Mouse (Mus musculus): ENCODE data around the gene Dab2ip. TPM values are rescaled to one million over a fixed set of nuclear protein-coding genes. Genes with fewer than 3 reads are reported as not detected.

Gene Dab2ip
- total and polyA plus RNA-seq, 2 experiments: 4.1 to 8.4 TPM

DNA sequence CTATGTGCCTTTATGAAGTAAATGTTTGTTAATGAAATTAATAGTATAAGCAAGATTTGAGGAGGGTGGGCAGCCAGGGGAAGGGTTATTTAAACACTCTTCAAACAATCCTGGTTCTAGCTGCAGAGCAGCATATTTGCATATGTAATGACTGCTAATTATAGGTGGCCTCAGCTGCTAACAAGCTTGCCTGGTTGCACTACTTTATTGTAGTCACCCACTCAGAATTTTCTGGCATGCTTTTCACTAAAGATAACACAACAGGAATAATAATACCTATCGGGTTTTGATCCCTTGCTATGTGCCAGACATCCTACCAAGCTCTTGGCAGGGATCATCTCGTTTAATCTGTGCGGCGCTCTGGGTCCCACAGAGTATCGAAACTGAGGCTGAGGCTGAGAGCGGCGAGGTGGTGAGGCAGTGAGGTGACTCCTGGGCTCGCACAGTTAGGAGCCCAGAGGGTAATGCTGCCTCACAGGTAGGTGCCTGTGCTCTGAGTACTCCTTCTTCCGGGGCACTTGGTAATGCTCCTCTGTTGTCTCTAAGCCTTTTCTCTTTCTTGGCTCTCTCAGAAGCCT, 126.8 kb downstream of the Dab2ip start:
- Histone ChIP-seq H3K4me1 (ENCODE audit: control insufficient read depth, insufficient read depth, low read length) (peaks cover 21% of the 10 kb centered on the region), H3K27me3 (ENCODE audit: control insufficient read depth, insufficient read depth, low read length) (no peaks in the 10 kb centered on the region), H3K4me3 (ENCODE audit: insufficient read depth, low read depth, low read length) (no peak overlapping the region), H3K36me3 (ENCODE audit: control insufficient read depth, insufficient read depth, low read length) (no peaks in the 10 kb centered on the region), H3K9ac (ENCODE audit: low read depth, low read length) (no peak overlapping the region), H3K79me2 (ENCODE audit: control insufficient read depth, insufficient read depth, low read length) (no peaks in the 10 kb centered on the region), H3K27ac (replicated peaks; ENCODE audit: insufficient read depth, low read depth, low read length) (no peak overlapping the region)
- 84% methylated on average over 9 of the region's 9 CpGs for WGBS
- no peak for DNase-seq (ENCODE audit: extremely low read depth, low read depth, low spot score)
- no peak for TF ChIP-seq CTCF (IDR thresholded peaks at IDR 0.05; ENCODE audit: low read depth, low read length)
- TF ChIP-seq POLR2A (IDR thresholded peaks at IDR 0.05; ENCODE audit: extremely low read depth, insufficient read depth, low read length): no peak

DNA sequence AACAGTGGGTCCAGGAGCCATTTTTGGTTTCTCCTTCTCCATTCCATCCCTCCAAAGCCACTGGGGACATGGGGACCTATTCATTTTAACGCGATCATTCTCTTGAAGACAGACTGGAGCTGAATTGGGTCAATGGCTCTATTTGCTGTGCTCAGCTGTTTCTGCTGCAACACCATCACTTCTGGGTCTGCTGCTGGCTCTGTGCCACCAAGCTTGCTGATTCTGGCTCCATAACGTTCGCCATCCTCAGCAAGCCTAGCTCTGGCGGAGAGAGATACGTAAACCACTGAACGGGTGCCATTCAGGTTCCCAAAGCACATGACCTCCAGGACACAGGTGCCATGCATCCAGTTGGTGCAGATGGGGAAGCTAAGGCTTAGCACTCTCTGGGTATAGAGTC, 128.0 kb downstream of the Dab2ip start:
- TF ChIP-seq POLR2A (IDR thresholded peaks at IDR 0.05; ENCODE audit: extremely low read depth, insufficient read depth, low read length): no peak
- no peak for TF ChIP-seq CTCF (IDR thresholded peaks at IDR 0.05; ENCODE audit: low read depth, low read length)
- DNase-seq (ENCODE audit: extremely low read depth, low read depth, low spot score): no peak
- Histone ChIP-seq H3K9ac (ENCODE audit: low read depth, low read length) (no peak overlapping the region), H3K27me3 (ENCODE audit: control insufficient read depth, insufficient read depth, low read length) (no peaks in the 10 kb centered on the region), H3K79me2 (ENCODE audit: control insufficient read depth, insufficient read depth, low read length) (no peaks in the 10 kb centered on the region), H3K4me1 (ENCODE audit: control insufficient read depth, insufficient read depth, low read length) (peaks cover 10% of the 10 kb centered on the region), H3K36me3 (ENCODE audit: control insufficient read depth, insufficient read depth, low read length) (no peaks in the 10 kb centered on the region), H3K27ac (replicated peaks; ENCODE audit: insufficient read depth, low read depth, low read length) (no peak overlapping the region), H3K4me3 (ENCODE audit: insufficient read depth, low read depth, low read length) (no peak overlapping the region)
- WGBS: 79% methylated on average over 7 of the region's 7 CpGs

- H3K27ac ChIP-seq (replicated peaks; ENCODE audit: insufficient read depth, low read depth, low read length): no peak overlapping the region
- no peak overlapping the region for H3K9ac ChIP-seq (ENCODE audit: low read depth, low read length)
- no peak overlapping the region for H3K4me3 ChIP-seq (ENCODE audit: insufficient read depth, low read depth, low read length)
- 85% methylated on average over 5 of the region's 5 CpGs for WGBS
- H3K36me3 ChIP-seq (ENCODE audit: control insufficient read depth, insufficient read depth, low read length): no peaks in the 10 kb centered on the region
- H3K27me3 ChIP-seq (ENCODE audit: control insufficient read depth, insufficient read depth, low read length): no peaks in the 10 kb centered on the region
- no peak for DNase-seq (ENCODE audit: extremely low read depth, low read depth, low spot score)
- peaks cover 14% of the 10 kb centered on the region for H3K4me1 ChIP-seq (ENCODE audit: control insufficient read depth, insufficient read depth, low read length)
- H3K79me2 ChIP-seq (ENCODE audit: control insufficient read depth, insufficient read depth, low read length): no peaks in the 10 kb centered on the region
- TF ChIP-seq POLR2A (IDR thresholded peaks at IDR 0.05; ENCODE audit: extremely low read depth, insufficient read depth, low read length): no peak
- no peak for TF ChIP-seq CTCF (IDR thresholded peaks at IDR 0.05; ENCODE audit: low read depth, low read length)
These were observed 129.5 kb downstream of the Dab2ip start for GRCm38 (mm10) chr2:35687557-35688070.

GRCm38 (mm10) chr2:35688121-35688520, 130.1 kb downstream of the Dab2ip start:
- Histone ChIP-seq H3K36me3 (ENCODE audit: control insufficient read depth, insufficient read depth, low read length) (no peaks in the 10 kb centered on the region), H3K79me2 (ENCODE audit: control insufficient read depth, insufficient read depth, low read length) (no peaks in the 10 kb centered on the region), H3K27me3 (ENCODE audit: control insufficient read depth, insufficient read depth, low read length) (no peaks in the 10 kb centered on the region), H3K27ac (replicated peaks; ENCODE audit: insufficient read depth, low read depth, low read length) (no peak overlapping the region), H3K4me1 (ENCODE audit: control insufficient read depth, insufficient read depth, low read length) (peaks cover 17% of the 10 kb centered on the region), H3K4me3 (ENCODE audit: insufficient read depth, low read depth, low read length) (no peak overlapping the region), H3K9ac (ENCODE audit: low read depth, low read length) (no peak overlapping the region)
- TF ChIP-seq POLR2A (IDR thresholded peaks at IDR 0.05; ENCODE audit: extremely low read depth, insufficient read depth, low read length) (no peak), CTCF (IDR thresholded peaks at IDR 0.05; ENCODE audit: low read depth, low read length) (no peak)
- no peak for DNase-seq (ENCODE audit: extremely low read depth, low read depth, low spot score)
- 58% methylated on average over 4 of the region's 4 CpGs for WGBS

GRCm38 (mm10) chr2:35688581-35688980, 130.5 kb downstream of the Dab2ip start:
- no peak overlapping the region for H3K4me3 ChIP-seq (ENCODE audit: insufficient read depth, low read depth, low read length)
- TF ChIP-seq CTCF (IDR thresholded peaks at IDR 0.05; ENCODE audit: low read depth, low read length) (no peak), POLR2A (IDR thresholded peaks at IDR 0.05; ENCODE audit: extremely low read depth, insufficient read depth, low read length) (no peak)
- no peaks in the 10 kb centered on the region for H3K36me3 ChIP-seq (ENCODE audit: control insufficient read depth, insufficient read depth, low read length)
- 39% methylated on average over 5 of the region's 5 CpGs for WGBS
- no peak overlapping the region for H3K27ac ChIP-seq (replicated peaks; ENCODE audit: insufficient read depth, low read depth, low read length)
- H3K9ac ChIP-seq (ENCODE audit: low read depth, low read length): no peak overlapping the region
- H3K4me1 ChIP-seq (ENCODE audit: control insufficient read depth, insufficient read depth, low read length): peaks cover 17% of the 10 kb centered on the region
- DNase-seq (ENCODE audit: extremely low read depth, low read depth, low spot score): peak; percentile 85
- H3K27me3 ChIP-seq (ENCODE audit: control insufficient read depth, insufficient read depth, low read length): no peaks in the 10 kb centered on the region
- no peaks in the 10 kb centered on the region for H3K79me2 ChIP-seq (ENCODE audit: control insufficient read depth, insufficient read depth, low read length)

DNA sequence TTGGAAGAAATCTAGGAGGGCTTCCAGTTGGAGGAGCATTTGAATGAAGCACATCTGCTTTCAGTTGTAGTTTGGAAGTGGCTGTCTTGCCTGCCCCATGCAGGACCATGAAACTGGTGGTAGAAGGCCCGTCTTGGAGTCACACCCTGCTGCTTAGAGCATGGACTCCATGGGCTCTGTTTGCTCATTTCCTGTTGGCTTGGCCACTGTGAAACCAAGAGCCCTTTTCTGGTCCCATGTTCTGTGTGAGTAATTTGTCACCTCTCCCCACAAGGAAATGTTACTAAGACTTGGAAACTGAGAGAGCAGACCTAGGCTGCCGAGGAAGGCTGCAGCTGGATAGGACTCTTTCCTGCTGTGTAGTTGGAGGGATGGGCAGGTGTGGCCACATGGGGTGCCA, 131.8 kb downstream of the Dab2ip start:
- Histone ChIP-seq H3K4me1 (ENCODE audit: control insufficient read depth, insufficient read depth, low read length) (peaks cover 17% of the 10 kb centered on the region), H3K27me3 (ENCODE audit: control insufficient read depth, insufficient read depth, low read length) (no peaks in the 10 kb centered on the region), H3K79me2 (ENCODE audit: control insufficient read depth, insufficient read depth, low read length) (no peaks in the 10 kb centered on the region), H3K9ac (ENCODE audit: low read depth, low read length) (no peak overlapping the region), H3K4me3 (ENCODE audit: insufficient read depth, low read depth, low read length) (no peak overlapping the region), H3K36me3 (ENCODE audit: control insufficient read depth, insufficient read depth, low read length) (no peaks in the 10 kb centered on the region), H3K27ac (replicated peaks; ENCODE audit: insufficient read depth, low read depth, low read length) (no peak overlapping the region)
- no peak for DNase-seq (ENCODE audit: extremely low read depth, low read depth, low spot score)
- 77% methylated on average over 2 of the region's 2 CpGs for WGBS
- no peak for TF ChIP-seq POLR2A (IDR thresholded peaks at IDR 0.05; ENCODE audit: extremely low read depth, insufficient read depth, low read length)
- TF ChIP-seq CTCF (IDR thresholded peaks at IDR 0.05; ENCODE audit: low read depth, low read length): no peak

Measured in liver, adult 2 months (tissue).